Mouse (Mus musculus) small intestine, adult 2 months (tissue): ENCODE data around the gene Cplane1.

Source experiments
- CTCF ChIP-seq: fragments of 200-500 bp; IDR thresholded peaks from 2 replicates; pipeline ENCODE4 v1.5.1; 2012; ENCODE audit warnings: low read depth, mild to moderate bottlenecking, control low read depth, inconsistent platforms, low read length, moderate library complexity, mixed read lengths; ENCODE audit not compliant: insufficient replicate concordance, insufficient read length; ENCODE audit errors: extremely low read depth
- POLR2A ChIP-seq: fragments of 200-500 bp; IDR thresholded peaks from 2 replicates; pipeline ENCODE4 v1.6.1; 2012; ENCODE audit warnings: low read depth, mild to moderate bottlenecking, control low read depth, inconsistent platforms, low read length, moderate library complexity

GRCm38 (mm10) chr15:8267211-8267610 lies 98.3 kb downstream of the Cplane1 start:
- TF ChIP-seq POLR2A (no peak), CTCF (no peak)
